Mouse (Mus musculus): Measurements from ENCODE around the gene Ttc7b. TPM values are rescaled to one million over a fixed set of nuclear protein-coding genes. Genes with fewer than 3 reads are reported as not detected.
A peak's percentile ranks its signal among the peaks of the same experiment; 100 is the strongest.

The Ttc7b gene
- polyA plus RNA-seq, 1 experiment from 2014 or later, result 3.7 TPM

DNA sequence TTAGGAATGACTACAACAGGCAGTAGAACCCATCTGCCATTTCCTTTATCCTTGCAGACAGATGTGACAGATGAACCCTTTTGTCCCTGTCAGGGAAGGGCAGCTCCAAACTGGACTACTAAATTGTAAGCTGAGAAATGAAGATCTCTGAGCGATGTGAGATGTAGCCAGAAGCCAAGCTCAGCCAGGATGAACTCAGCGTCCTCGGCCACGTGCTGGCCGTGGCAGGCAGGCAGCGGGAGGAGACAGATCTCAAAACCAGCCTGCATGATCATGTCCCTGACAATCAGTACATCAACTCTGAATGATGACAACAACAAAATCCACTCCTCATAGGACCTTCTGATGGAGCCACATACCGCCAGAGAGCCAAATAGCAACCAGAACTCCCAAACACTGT is 62.9 kb downstream of the Ttc7b start:
- no peak overlapping the region for H3K9ac ChIP-seq (ENCODE audit: low read length)
- H3K4me3 ChIP-seq (ENCODE audit: low read length), result no peak overlapping the region
- H3K36me3 ChIP-seq (ENCODE audit: control insufficient read depth, insufficient read depth, low read length), result peaks cover 2% of the 10 kb centered on the region; the same call in 1 of the 2 replicates
- 89% methylated on average over 7 of the region's 7 CpGs for WGBS
- H3K27ac ChIP-seq (ENCODE audit: low read length), result no peak overlapping the region
- H3K4me2 ChIP-seq (ENCODE audit: low read depth, low read length), result no peak overlapping the region
- H3K4me1 ChIP-seq (replicated peaks; ENCODE audit: control insufficient read depth, insufficient read depth, low read length), result peaks cover 2% of the 10 kb centered on the region; the same call in 1 of the 2 replicates
- H3K27me3 ChIP-seq (ENCODE audit: control insufficient read depth, insufficient read depth, low read depth, low read length), result no peaks in the 10 kb centered on the region
- ATAC-seq (ENCODE audit: low read depth), result no peak
- H3K9me3 ChIP-seq (ENCODE audit: control insufficient read depth, low read length), result no peaks in the 10 kb centered on the region

DNA sequence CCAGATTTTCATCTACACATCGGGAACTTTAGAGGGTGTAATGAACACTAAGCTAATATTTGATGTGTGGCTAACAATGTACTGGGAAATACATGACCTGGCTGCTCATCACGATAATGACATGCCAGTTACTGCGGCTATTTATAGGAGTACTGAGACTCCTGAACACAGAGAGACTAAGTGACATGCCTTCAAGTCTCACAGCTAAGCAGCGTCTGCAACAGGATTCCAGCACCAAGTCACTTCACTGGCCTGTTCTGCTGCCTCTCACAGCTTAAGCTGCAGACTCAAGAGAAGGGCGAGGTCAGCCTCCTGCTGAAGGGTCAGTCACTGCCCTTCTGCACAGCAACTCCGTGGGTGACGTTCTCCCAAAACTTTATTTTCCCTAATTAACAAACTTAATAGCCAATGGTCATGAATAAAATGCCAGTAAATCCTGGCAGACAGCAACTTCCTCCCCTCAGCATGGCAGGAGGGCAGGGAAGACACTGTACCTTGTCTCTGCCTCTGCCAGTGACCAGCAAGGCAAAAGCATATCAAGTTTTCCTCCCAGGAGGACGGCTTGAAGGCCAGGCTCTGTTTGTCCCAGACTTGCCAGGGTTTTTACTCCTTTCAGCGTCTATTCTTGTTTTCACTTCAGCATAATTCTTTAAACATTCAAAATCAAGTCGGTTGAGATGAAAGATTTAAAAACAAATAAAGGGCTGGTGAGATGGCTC is 64.2 kb downstream of the Ttc7b start:
- H3K4me2 ChIP-seq (ENCODE audit: low read depth, low read length), result no peak overlapping the region
- peaks cover 2% of the 10 kb centered on the region; the same call in 1 of the 2 replicates for H3K4me1 ChIP-seq (replicated peaks; ENCODE audit: control insufficient read depth, insufficient read depth, low read length)
- no peaks in the 10 kb centered on the region for H3K9me3 ChIP-seq (ENCODE audit: control insufficient read depth, low read length)
- no peak for ATAC-seq (ENCODE audit: low read depth)
- no peak overlapping the region for H3K27ac ChIP-seq (ENCODE audit: low read length)
- WGBS, result 60% methylated on average over 10 of the region's 10 CpGs
- H3K9ac ChIP-seq (ENCODE audit: low read length), result no peak overlapping the region
- no peak overlapping the region for H3K4me3 ChIP-seq (ENCODE audit: low read length)
- H3K36me3 ChIP-seq (ENCODE audit: control insufficient read depth, insufficient read depth, low read length), result peaks cover 2% of the 10 kb centered on the region; the same call in 1 of the 2 replicates
- H3K27me3 ChIP-seq (ENCODE audit: control insufficient read depth, insufficient read depth, low read depth, low read length), result no peaks in the 10 kb centered on the region

DNA sequence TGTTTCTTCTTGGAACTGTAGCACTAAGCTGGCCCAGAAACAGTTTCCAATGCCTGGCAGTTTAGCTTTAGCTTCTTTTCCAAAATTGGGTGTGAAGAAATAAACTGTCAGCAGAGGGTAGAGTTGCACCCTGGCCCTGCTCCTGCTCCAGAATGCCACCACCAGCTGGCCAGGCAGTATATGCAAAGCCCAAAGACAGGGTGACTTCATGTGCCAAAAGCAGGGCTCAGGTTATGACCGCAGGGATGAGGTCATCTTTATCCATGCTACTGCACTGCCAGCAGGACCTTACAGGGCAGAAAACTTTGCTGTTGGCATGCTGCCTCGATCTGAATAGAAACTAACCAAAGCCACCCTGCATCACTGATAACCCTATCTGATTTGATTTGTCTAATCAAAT is 65.2 kb downstream of the Ttc7b start:
- whole genome bisulfite sequencing, result 68% methylated on average over 2 of the region's 2 CpGs
- Histone ChIP-seq H3K9ac (ENCODE audit: low read length) (no peak overlapping the region), H3K9me3 (ENCODE audit: control insufficient read depth, low read length) (no peaks in the 10 kb centered on the region), H3K27me3 (ENCODE audit: control insufficient read depth, insufficient read depth, low read depth, low read length) (no peaks in the 10 kb centered on the region), H3K27ac (ENCODE audit: low read length) (no peak overlapping the region), H3K4me2 (ENCODE audit: low read depth, low read length) (no peak overlapping the region), H3K4me3 (ENCODE audit: low read length) (no peak overlapping the region), H3K36me3 (ENCODE audit: control insufficient read depth, insufficient read depth, low read length) (peaks cover 2% of the 10 kb centered on the region; the same call in 1 of the 2 replicates), H3K4me1 (replicated peaks; ENCODE audit: control insufficient read depth, insufficient read depth, low read length) (peaks cover 2% of the 10 kb centered on the region; the same call in 1 of the 2 replicates)
- 0 out of 2 replicates have a peak, but pooled peaks have one; percentile 31 for ATAC-seq (ENCODE audit: low read depth)

DNA sequence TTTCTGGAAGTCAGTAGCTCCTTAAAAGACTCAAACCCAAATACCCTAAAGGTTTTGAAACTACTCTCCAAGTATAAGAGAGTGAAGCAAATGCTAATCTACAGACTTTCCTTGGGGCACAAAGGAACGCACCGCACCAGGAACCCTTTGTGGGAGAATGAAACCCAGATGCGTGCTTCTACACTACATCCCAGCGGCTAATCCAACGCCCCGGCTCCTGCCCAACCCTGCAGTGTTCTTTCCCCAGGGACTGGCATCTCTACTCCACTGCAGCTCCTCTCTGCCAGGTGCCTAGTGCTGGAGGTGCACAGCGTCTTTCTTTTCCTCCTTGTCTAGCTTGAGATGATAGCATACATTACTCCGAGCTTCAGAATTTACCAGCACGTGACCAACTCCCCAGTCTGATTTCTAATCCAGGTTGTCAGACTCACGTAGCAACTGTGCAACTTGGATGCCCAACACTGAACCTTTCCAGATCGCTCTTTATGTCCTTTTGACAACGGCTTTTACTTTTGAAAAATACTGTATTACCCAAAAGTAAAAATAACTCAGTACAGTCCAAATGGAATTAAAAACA is 72.8 kb downstream of the Ttc7b start:
- Histone ChIP-seq H3K27me3 (ENCODE audit: control insufficient read depth, insufficient read depth, low read depth, low read length) (no peaks in the 10 kb centered on the region), H3K27ac (ENCODE audit: low read length) (no peak overlapping the region), H3K9me3 (ENCODE audit: control insufficient read depth, low read length) (no peaks in the 10 kb centered on the region), H3K9ac (ENCODE audit: low read length) (no peak overlapping the region), H3K36me3 (ENCODE audit: control insufficient read depth, insufficient read depth, low read length) (no peaks in the 10 kb centered on the region), H3K4me2 (ENCODE audit: low read depth, low read length) (no peak overlapping the region), H3K4me3 (ENCODE audit: low read length) (no peak overlapping the region), H3K4me1 (replicated peaks; ENCODE audit: control insufficient read depth, insufficient read depth, low read length) (no peaks in the 10 kb centered on the region)
- ATAC-seq (ENCODE audit: low read depth), result no peak
- WGBS, result 70% methylated on average over 12 of the region's 12 CpGs

DNA sequence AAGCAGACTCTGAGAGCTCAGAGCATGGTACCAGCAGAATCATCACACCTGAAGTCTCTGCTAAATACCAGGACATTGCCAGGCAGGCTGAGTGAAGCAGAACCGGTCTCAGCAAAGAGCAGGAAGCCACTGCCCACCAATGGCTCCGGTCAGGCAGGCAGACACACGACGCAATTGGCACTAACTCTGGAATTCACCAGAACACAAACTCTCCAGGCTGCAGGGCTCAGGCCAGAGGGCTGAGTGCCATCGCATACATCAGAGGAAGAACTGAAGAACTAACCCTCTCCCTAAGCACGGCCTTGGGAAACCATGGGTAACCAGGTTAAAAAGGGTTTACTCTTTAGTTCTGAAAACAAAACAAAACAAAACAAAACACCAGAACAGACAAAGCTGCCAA is 73.5 kb downstream of the Ttc7b start:
- 61% methylated on average over 6 of the region's 6 CpGs for WGBS
- Histone ChIP-seq H3K9ac (ENCODE audit: low read length) (no peak overlapping the region), H3K9me3 (ENCODE audit: control insufficient read depth, low read length) (no peaks in the 10 kb centered on the region), H3K27ac (ENCODE audit: low read length) (no peak overlapping the region), H3K36me3 (ENCODE audit: control insufficient read depth, insufficient read depth, low read length) (no peaks in the 10 kb centered on the region), H3K4me3 (ENCODE audit: low read length) (no peak overlapping the region), H3K4me1 (replicated peaks; ENCODE audit: control insufficient read depth, insufficient read depth, low read length) (no peaks in the 10 kb centered on the region), H3K4me2 (ENCODE audit: low read depth, low read length) (no peak overlapping the region), H3K27me3 (ENCODE audit: control insufficient read depth, insufficient read depth, low read depth, low read length) (no peaks in the 10 kb centered on the region)
- ATAC-seq (ENCODE audit: low read depth), result peak; percentile 45; the same call in 1 of the 2 replicates

DNA sequence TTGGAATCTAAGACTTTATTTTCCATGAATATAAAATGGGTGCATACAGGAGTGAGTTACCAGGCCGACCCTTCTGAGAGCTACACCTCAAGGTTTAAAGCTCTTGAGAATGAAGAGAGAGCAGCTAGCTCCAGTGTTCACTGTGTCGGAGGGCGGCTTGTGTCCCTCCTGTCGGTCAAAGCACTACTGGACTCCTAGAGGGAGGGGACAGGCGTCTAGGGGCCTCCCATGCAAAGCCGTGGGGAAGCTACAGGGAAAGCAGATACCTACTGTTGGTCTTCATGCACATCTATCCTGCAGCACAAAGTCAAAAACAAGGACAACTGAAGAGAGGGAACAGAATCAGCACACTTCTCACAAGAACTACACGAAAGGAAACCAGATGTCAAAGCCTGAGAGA is 74.9 kb downstream of the Ttc7b start:
- no peaks in the 10 kb centered on the region for H3K9me3 ChIP-seq (ENCODE audit: control insufficient read depth, low read length)
- no peak overlapping the region for H3K27ac ChIP-seq (ENCODE audit: low read length)
- no peak overlapping the region for H3K4me3 ChIP-seq (ENCODE audit: low read length)
- H3K27me3 ChIP-seq (ENCODE audit: control insufficient read depth, insufficient read depth, low read depth, low read length), result no peaks in the 10 kb centered on the region
- no peaks in the 10 kb centered on the region for H3K4me1 ChIP-seq (replicated peaks; ENCODE audit: control insufficient read depth, insufficient read depth, low read length)
- ATAC-seq (ENCODE audit: low read depth), result no peak
- 88% methylated on average over 7 of the region's 7 CpGs for WGBS
- no peak overlapping the region for H3K4me2 ChIP-seq (ENCODE audit: low read depth, low read length)
- no peak overlapping the region for H3K9ac ChIP-seq (ENCODE audit: low read length)
- H3K36me3 ChIP-seq (ENCODE audit: control insufficient read depth, insufficient read depth, low read length), result no peaks in the 10 kb centered on the region

DNA sequence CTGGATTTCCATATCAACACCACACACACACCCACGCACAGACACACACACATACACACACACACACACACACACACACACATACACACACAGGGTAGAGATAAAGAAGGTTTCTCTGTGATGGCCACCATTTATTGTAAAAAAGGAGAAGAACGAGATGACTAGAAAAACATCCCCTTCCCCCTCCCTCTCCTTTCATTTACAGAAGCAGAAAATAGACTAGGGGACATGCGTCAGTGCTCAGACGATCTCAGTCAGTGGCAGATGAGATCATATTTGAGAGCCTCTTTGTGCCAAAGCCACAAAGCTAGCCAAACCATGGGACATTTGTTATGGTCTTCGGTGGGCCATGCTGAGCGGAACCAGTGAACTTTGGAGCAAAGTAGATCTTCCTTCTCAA is 75.4 kb downstream of the Ttc7b start:
- no peak overlapping the region for H3K27ac ChIP-seq (ENCODE audit: low read length)
- H3K4me3 ChIP-seq (ENCODE audit: low read length), result no peak overlapping the region
- H3K4me2 ChIP-seq (ENCODE audit: low read depth, low read length), result no peak overlapping the region
- no peaks in the 10 kb centered on the region for H3K9me3 ChIP-seq (ENCODE audit: control insufficient read depth, low read length)
- no peaks in the 10 kb centered on the region for H3K27me3 ChIP-seq (ENCODE audit: control insufficient read depth, insufficient read depth, low read depth, low read length)
- H3K9ac ChIP-seq (ENCODE audit: low read length), result no peak overlapping the region
- no peak for ATAC-seq (ENCODE audit: low read depth)
- WGBS, result 72% methylated on average over 6 of the region's 6 CpGs
- no peaks in the 10 kb centered on the region for H3K36me3 ChIP-seq (ENCODE audit: control insufficient read depth, insufficient read depth, low read length)
- no peaks in the 10 kb centered on the region for H3K4me1 ChIP-seq (replicated peaks; ENCODE audit: control insufficient read depth, insufficient read depth, low read length)

DNA sequence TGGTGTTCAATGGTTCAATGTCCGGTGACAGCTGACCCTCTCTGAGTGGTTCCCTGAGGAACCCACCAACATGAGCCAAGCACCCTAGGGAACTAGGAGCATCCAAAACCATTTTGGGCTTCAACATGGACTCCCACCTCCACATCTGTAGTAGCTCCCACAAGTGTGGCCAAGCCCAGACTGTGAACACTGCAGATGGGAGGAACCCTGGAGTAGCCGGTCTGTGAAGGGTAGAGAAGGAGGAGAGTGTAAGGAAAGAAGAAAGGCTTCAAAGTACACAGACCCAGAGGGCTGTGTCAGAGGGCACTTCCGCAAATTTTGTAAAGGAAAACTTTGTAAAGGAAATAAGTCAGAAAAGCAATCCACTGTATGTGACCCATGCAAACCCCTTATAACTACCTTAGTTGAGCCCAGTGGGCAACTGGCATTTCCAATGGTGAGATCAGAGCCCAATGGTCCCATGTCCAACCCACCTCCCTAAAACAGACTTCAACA is 75.9 kb downstream of the Ttc7b start:
- Histone ChIP-seq H3K36me3 (ENCODE audit: control insufficient read depth, insufficient read depth, low read length) (no peaks in the 10 kb centered on the region), H3K27me3 (ENCODE audit: control insufficient read depth, insufficient read depth, low read depth, low read length) (no peaks in the 10 kb centered on the region), H3K9me3 (ENCODE audit: control insufficient read depth, low read length) (no peaks in the 10 kb centered on the region), H3K27ac (ENCODE audit: low read length) (no peak overlapping the region), H3K4me1 (replicated peaks; ENCODE audit: control insufficient read depth, insufficient read depth, low read length) (no peaks in the 10 kb centered on the region; the same call in 1 of the 2 replicates), H3K9ac (ENCODE audit: low read length) (no peak overlapping the region), H3K4me3 (ENCODE audit: low read length) (no peak overlapping the region), H3K4me2 (ENCODE audit: low read depth, low read length) (no peak overlapping the region)
- no peak for ATAC-seq (ENCODE audit: low read depth)
- WGBS, result 89% methylated on average over 3 of the region's 3 CpGs

DNA sequence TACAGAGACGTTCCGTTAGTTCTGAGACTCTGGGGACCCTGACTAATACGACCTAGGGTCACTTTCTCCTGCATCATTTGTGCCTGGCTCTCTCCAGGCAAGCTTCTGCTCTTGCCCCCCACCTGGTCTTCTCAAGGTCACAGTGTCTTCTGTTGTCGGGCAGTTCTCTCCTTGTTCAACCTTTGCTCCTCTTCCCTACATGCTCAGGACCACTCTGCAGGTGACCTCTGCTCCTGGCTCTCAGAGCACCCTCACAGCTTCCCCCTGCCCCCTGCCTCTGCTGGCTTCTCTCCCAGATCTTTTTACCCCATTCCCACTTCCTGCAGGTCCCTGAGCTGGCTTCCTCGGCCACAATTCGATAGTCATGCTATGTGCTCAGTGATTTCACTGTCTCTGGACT is 77.2 kb downstream of the Ttc7b start:
- H3K4me1 ChIP-seq (replicated peaks; ENCODE audit: control insufficient read depth, insufficient read depth, low read length), result no peaks in the 10 kb centered on the region; the same call in 1 of the 2 replicates
- 80% methylated on average over 6 of the region's 6 CpGs for WGBS

More for the DNA sequence above, 77.2 kb downstream of the Ttc7b start:
- H3K9me3 ChIP-seq (ENCODE audit: control insufficient read depth, low read length), result no peaks in the 10 kb centered on the region
- H3K27ac ChIP-seq (ENCODE audit: low read length), result no peak overlapping the region
- H3K9ac ChIP-seq (ENCODE audit: low read length), result no peak overlapping the region
- no peaks in the 10 kb centered on the region for H3K36me3 ChIP-seq (ENCODE audit: control insufficient read depth, insufficient read depth, low read length)
- ATAC-seq (ENCODE audit: low read depth), result no peak
- no peak overlapping the region for H3K4me3 ChIP-seq (ENCODE audit: low read length)
- H3K4me2 ChIP-seq (ENCODE audit: low read depth, low read length), result no peak overlapping the region
- no peaks in the 10 kb centered on the region for H3K27me3 ChIP-seq (ENCODE audit: control insufficient read depth, insufficient read depth, low read depth, low read length)
